Mouse (Mus musculus): Measurements from ENCODE around the gene Fam160a1.
A peak's percentile ranks its signal among the peaks of the same experiment; 100 is the strongest.

The Fam160a1 gene

DNA sequence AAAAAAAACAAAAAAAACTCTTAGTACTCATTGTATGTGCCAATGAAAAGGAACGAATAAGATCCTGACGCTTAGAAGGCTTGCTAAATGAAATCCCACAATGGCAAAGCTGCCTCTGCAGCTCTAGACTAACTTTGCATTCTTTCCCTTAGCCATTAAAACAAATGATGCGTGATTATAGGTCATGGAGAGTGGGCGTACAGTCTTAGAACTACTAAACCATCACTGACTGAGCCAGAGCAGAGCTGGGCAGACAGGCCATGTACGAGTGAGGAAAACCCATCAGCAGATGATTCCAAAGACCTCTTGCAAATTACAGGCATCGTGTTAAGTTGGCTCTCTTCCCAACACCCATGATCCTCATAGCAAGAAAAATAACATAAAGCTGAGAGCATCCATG lies 10.7 kb upstream of the Fam160a1 start:
- no peak for DNase-seq (ENCODE audit: low read depth, low spot score)

DNA sequence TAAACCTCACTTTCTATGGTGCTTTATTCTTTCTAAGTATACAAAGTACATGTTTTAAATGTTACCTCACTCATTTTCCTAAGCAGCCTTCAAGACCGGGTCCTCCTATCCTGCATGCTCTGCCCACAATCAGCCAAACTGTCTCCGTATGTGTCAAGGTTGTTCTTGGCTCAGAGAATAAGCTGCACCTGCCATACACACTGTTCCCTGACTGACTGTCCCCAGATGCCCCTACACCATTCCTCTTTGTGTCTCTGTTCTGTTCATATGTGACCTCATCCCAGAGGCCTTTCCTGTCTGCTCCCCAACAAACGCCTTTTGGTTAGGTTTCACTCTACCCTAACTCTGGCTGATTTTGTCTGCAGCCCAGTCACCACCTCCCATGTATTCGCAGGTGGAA lies 10.2 kb upstream of the Fam160a1 start:
- DNase-seq (ENCODE audit: low read depth, low spot score) = no peak

DNA sequence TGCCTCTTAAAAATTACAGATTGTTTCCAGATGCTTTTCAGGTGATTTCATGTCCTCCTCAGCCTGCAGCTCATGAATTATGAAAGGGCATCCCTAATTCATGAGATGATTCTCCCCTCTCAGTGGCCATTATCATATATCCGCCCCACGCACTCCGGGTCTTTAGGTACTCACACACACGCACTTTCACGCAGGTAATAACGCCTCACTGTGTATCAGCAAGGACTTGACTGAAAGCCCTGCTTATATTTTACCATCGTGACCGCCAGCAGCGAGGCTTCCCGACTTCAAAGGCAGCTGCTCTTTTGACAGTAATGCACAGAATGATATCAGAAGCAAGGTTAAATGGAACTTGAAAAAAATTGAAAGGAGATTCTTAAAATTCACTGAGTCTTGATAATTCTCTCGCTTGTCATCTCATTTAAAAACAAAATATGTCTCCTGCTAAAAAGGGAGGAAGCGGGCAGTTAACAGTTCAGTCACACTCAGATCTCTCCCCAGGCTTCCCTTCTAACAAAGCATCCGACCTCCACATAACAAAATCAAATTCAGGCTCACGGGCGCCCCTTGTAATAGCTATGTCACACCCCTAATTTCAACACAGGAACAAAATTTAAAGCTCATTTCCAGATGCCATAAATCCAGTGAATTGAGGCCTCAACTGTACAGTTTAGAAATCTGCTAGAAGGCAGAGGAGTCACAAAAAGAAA lies 3.9 kb upstream of the Fam160a1 start:
- no peak for DNase-seq (ENCODE audit: low read depth, low spot score)

GRCm38 (mm10) chr3:85819319-85819718 lies 2.2 kb upstream of the Fam160a1 start:
- no peak for DNase-seq (ENCODE audit: low read depth, low spot score)

GRCm38 (mm10) chr3:85814241-85814640 lies 2.9 kb downstream of the Fam160a1 start:
- no peak for DNase-seq (ENCODE audit: low read depth, low spot score)

DNA sequence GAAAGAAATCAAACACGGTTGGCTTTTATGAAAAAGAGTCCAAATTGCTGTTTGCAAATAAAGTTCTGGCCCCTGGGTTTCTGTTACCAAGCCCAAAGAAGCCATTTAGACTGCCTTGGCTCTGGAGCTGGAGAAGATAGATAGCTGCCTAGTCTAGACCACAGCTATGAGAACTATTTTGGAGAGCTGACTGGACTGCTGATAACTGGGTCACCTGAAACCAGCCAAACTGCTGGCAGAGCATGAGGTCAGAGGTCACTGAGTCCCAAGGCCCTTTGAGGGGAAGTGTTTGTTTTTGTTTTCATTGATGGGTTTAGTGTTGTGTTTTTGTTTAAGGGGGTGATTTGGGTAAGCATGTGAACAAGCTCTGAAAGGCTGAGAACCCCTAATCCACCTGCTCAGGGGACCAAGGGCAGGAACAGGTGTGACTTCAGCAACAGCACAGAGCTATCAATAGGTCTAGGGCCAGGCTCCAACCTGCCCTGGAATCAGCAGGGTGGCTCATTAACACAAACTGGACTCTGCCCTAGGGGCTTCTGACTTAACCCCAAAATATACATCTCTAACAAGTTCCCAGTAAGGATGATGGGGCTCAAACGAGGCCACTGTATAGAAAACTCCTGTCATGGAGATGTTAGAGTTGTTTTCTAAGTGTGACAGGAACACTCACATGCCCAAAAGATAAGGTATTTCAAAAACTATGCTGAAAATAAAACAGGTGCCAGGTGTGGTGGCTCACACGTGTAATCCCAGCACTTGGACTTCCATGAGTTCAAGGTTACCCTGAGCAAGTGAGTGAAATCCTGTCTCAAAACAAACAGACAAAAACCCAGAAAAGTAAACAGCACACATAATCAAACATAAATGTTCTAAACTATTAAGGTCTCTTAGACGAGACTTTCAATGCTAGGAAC lies 3.7 kb downstream of the Fam160a1 start:
- no peak for DNase-seq (ENCODE audit: low read depth, low spot score)

GRCm38 (mm10) chr3:85812010-85812409 lies 5.1 kb downstream of the Fam160a1 start:
- DNase-seq (ENCODE audit: low read depth, low spot score) = no peak

DNA sequence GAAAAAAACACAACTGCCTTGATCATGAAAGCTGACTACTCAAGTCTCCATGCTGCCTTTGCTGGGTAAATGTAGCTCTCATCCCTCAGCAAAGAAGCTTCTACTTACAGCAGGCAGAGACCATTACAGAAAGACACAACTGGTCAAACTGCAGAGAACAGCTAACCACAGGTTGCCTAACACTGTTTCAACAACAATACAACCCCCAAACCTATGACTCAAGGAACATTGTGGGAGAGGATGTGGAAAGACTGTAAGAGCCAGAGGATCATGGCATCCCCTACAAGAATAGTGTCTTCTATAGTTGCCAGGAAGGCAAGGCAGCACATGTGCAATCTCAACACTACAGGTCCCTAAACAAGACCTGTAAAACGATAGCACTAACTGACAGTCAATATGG lies 23.9 kb downstream of the Fam160a1 start:
- DNase-seq (ENCODE audit: low read depth, low spot score) = no peak

DNA sequence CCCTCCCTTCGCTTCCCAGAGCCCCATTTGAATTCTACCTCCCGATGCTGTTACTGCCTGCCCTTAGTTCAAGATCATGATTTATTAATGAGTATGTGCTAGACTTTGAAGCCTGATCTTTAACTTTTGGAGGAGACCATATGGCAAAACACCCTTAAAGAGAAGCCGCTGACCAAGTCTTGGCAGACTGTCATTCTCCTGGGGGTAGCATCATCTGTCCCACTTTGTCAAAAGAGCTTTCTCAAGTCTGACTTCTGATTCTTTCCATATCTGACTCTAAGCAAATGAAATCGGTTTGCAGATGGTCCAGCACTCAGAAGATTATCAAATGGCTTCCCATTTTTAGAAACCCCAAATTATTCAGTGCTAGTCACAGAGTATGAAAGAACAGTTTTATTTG lies 27.3 kb downstream of the Fam160a1 start:
- no peak for DNase-seq (ENCODE audit: low read depth, low spot score)

DNA sequence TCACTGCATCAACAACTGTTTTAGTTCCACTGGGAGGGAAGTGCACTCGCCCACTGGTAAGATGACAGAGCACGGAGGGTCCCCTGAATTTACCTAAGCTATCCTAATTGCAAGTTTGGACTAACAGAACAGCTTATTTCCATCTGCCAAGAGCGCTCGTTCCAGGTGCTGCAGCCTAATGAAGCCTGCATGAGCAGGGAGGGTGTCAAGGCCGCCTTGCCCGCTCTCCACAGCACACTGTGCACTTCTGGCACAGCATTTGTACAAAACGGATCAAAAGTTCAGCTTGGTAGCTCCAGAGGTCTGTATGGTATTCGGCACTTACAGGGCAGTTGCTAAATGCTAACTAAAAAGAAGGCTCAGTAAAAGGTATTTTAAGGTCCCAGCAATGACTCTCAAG lies 30.6 kb downstream of the Fam160a1 start:
- no peak for DNase-seq (ENCODE audit: low read depth, low spot score)

DNA sequence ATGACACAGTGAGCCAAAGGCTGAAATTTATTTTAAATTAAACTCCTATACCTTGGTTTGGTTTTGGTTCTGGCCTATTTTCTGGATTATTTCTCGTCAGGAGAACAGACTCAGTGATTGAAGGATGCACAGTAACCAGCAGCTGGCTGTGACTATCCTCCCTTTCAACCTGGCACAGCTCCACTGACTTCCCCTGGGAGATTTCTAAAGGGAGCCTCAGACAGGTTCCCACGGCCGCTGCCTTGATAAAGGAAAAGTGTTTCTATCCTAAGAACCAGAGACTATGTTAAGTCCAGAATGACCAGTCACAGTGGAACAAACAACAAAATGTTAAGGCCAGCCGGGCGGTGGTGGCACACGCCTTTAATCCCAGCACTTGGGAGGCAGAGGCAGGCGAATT lies 36.2 kb downstream of the Fam160a1 start:
- DNase-seq (ENCODE audit: low read depth, low spot score) = no peak

- no peak for DNase-seq (ENCODE audit: low read depth, low spot score)
These were observed 36.8 kb downstream of the Fam160a1 start for GRCm38 (mm10) chr3:85780332-85780731.

DNA sequence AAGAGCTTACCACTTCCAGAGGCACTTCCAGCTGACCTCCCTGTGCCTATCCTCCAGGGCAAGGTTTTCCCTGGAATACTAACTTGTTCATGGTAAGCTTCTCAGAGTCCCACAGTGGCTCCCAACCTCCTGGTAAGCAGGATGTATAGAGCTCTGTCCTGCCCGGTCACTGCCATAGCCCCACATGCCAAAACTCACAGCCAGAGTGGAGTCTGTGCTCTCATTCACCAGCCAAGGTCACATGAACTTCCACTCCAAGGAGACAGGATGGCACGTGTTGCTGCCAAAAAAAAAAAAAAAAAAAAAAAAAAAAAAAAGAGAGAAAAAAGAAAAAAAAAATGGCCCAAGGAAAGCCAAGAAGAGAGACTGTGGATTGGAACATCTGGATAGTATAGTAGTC lies 39.2 kb downstream of the Fam160a1 start:
- DNase-seq (ENCODE audit: low read depth, low spot score) = no peak

DNA sequence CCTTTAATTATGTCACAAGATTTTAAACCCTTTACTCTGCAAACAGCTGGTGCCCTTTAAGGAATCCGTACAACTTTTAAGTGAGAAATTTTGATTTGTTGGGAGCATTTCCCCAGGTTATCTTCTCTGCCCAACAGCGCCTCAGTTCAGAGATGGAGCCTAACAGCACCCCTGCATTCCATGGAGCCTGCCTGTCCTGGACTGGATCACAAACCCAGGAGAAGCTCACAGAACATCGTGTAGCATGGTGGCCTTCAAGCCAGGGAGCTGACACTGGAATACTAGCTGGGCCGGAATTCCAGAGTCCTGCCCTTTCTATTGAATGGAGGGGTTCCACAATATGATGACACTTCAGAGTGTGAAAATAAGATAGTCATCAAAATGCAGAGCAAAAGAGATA lies 39.7 kb downstream of the Fam160a1 start:
- no peak for DNase-seq (ENCODE audit: low read depth, low spot score)

DNA sequence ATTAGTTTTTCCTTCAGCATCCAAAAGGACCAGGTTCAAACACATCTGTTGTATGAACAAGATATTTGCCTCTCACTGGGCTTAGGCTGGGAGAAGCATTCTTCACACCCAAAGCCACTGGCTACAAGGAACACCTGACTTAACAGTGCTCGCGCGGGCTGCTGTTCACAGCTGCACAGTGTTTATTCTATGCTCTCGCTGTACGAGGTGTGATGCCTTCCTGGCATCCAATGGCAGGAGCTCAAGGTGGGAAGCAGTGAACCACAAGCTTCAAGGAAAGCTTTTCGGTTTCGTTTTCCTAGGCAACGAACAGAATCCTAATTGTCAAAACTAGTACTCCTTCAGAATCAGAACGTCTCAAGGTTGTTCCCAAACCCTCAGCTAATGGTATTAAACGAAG lies 40.4 kb downstream of the Fam160a1 start:
- DNase-seq (ENCODE audit: low read depth, low spot score) = no peak

- no peak for DNase-seq (ENCODE audit: low read depth, low spot score)
These were observed 41.0 kb downstream of the Fam160a1 start for GRCm38 (mm10) chr3:85776126-85776525.

DNA sequence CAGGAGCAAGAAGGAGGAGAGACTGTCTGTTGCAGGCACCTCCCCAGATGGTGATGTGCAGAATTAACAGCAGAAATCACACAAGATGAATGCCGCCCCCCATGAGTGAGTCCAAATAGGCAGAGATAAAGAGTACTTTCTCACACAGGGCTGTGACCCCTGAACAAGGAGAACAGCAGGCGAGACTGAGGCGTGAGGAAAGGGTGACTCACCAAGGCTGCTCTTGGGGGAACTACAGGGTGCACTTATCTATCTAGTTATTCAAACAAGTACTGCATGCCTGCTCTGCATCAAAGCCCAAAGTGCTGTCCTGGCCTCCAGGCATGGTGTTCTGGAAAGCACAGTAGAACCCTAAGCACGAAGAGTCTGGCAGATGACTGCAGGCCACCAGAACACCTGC lies 43.2 kb downstream of the Fam160a1 start:
- DNase-seq (ENCODE audit: low read depth, low spot score) = no peak

DNA sequence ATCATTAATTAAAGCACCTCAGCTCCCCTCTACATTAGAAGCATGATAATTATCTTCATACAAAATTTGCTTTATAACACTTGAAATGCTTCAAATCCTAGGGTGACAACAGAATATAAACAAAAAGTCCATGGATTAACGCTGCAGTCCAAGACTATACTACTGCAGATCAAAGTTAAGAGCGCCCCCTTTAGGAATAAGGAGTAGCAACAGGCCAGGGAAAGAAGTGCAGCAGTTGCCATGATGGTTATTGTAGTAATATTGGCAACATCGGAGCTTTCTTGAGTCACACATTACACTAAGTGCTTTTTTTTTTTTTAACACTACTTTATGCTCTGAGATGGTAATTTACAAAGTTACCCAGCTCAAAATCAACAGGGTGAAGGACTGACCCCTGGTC lies 43.7 kb downstream of the Fam160a1 start:
- peak; percentile 41 for DNase-seq (ENCODE audit: low read depth, low spot score)

DNA sequence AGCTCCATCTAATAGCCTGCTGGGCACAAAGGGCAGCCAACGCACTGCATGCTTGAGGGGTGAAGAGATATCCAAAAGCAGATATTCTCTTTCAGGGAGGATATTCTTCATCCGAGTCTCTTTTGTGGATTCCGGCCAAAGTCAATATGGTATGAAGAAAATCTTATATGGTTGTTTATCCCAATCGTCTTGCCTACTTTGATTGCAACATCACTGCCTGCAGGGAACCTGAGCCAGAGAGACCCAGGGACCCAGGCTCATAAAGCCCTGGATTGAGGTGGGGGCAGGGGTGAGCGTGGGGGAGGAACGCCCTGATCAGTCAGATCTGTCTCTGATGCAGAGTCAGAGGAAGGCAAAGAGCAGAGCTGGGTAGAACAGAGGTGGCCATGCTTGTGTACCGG lies 52.2 kb downstream of the Fam160a1 start:
- DNase-seq (ENCODE audit: low read depth, low spot score) = no peak

GRCm38 (mm10) chr3:85764008-85764834 lies 52.9 kb downstream of the Fam160a1 start:
- DNase-seq (ENCODE audit: low read depth, low spot score) = no peak

DNA sequence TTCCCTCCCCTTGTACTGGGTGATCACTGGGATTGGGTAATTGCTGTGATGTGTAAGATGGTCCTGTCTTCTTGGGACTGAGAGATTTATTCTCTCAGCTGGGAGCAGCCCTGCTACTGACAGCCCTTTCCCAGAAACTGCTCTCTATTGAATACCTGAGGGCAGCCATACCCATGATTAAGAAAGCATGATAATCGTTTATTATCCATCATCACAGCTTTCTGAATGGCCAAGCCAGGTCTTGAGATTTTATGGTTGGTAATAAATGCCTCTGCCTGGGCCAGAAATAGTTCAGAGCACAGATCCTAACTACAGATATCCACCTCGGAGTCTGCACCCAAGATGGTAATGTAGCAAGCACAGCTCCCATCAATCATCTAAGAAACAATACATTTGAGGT lies 59.1 kb downstream of the Fam160a1 start:
- no peak for DNase-seq (ENCODE audit: low read depth, low spot score)

- DNase-seq (ENCODE audit: low read depth, low spot score) = no peak
These were observed 59.7 kb downstream of the Fam160a1 start for GRCm38 (mm10) chr3:85757435-85757834.
